13 mouse cellular contexts compared by ENCODE assay signal in the genomic region with DNA sequence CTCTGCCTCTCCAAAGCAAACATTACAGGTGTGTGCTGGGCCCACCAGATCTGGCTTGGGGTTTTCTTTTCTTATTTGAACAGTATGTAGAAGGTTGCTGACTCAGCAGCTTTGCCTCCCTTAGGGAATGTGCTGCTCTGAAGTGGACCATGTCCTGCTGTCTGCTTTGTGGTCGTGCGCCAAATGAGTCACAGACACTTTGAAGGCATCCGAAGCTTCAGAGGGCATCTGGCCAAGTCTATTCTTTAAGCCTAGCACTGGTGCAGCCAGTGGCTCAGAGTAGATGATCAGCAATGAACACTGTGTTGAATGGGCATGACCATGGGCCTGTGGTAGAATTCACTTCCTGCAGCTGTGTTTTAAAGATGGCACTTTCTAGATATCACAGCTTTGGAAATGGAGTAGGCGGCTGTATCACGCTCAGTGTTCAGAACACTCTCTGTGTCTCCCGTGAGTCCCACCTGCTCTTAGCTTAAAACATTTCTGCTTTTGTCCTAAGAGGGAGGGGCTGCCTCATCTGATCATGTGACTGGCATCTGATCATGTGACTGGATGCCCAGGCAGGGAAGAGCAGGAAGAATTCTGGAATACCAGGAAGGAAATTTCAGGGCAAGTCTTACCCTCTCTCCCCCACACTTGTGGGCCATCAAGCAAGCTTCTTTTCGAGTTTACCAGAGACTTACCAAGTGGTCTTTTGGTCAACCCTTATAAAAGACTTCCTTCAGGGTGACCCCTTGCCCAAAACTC. TPM values are rescaled to one million over a fixed set of nuclear protein-coding genes. Genes with fewer than 3 reads are reported as not detected.
DNase-seq lines count a peak whose midpoint lies in the region; TF ChIP-seq lines count a peak whose summit lies in the region.
"Had no signal": no experiment of that assay in that cellular context is flagged by ENCODE, and none has a peak within 500 bp of the region (broad histone marks: within the 10 kb centered on the region; RNA-seq: fewer than 3 reads in every experiment).

No protein-coding gene starts in this region.

- no peaks in the 10 kb centered on the region for H3K4me1 ChIP-seq in forebrain, embryonic 10.5 days

- H3K36me3 ChIP-seq in forebrain, embryonic 10.5 days (replicated peaks): no peaks in the 10 kb centered on the region
- H3K36me3 ChIP-seq: hindbrain, embryonic 12.5 days; kidney, embryonic 15.5 days; limb, embryonic 15.5 days had no signal

- H3K4me3 ChIP-seq in layer of hippocampus, adult 2 months: no peak overlapping the region
- H3K4me3 ChIP-seq in forebrain, embryonic 10.5 days: no peak overlapping the region
- H3K4me3 ChIP-seq: gastrocnemius, adult 2 months; hindbrain, embryonic 12.5 days; kidney, embryonic 15.5 days; limb, embryonic 15.5 days had no signal

- TF ChIP-seq CTCF in layer of hippocampus, adult 2 months (conservative IDR thresholded peaks at IDR 0.05): no peak

- no peak for DNase-seq in layer of hippocampus, adult 2 months (ENCODE audit: low spot score in 2 of 2)
- DNase-seq in layer of hippocampus, adult 9-10 months (ENCODE audit: low spot score): no peak
- DNase-seq in 3134 (ENCODE audit: extremely low read depth, insufficient read length, low spot score) (peak; percentile 48), 3T3-L1 (ENCODE audit: low read depth, low spot score) (peak; percentile 92)
- peak; percentile 40 for DNase-seq in adrenal gland, adult 8-10 months
- DNase-seq in forebrain, embryonic 10.5 days (ENCODE audit: extremely low spot score, low spot score): no peak
- DNase-seq in gastrocnemius, postnatal 25 days: no peak
- DNase-seq: cerebellum, adult 2 months; gastrocnemius, adult 2 months; spleen, adult 18-20 months had no signal

- H3K27ac ChIP-seq in layer of hippocampus, adult 2 months: peak overlapping the region; percentile 14; the same call in 1 of the 2 replicates
- no peak overlapping the region for H3K27ac ChIP-seq in forebrain, embryonic 10.5 days
- H3K27ac ChIP-seq: gastrocnemius, adult 2 months; hindbrain, embryonic 12.5 days had no signal

- H3K27me3 ChIP-seq in forebrain, embryonic 10.5 days (ENCODE audit: poor library complexity, severe bottlenecking): no peaks in the 10 kb centered on the region
- H3K27me3 ChIP-seq: hindbrain, embryonic 12.5 days; kidney, embryonic 15.5 days; limb, embryonic 15.5 days had no signal

- 89% methylated on average over 7 of the region's 7 CpGs for WGBS in forebrain, embryonic 10.5 days

- no peaks in the 10 kb centered on the region for H3K9me3 ChIP-seq in forebrain, embryonic 10.5 days
- H3K9me3 ChIP-seq: hindbrain, embryonic 12.5 days; kidney, embryonic 15.5 days; limb, embryonic 15.5 days had no signal

RNA-seq across cellular contexts. Expression of gene Pik3r4, which starts 54.2 kb away (rescaled TPM):
- 10 to 100 TPM; 46.2 to 48.4 TPM for total RNA-seq in layer of hippocampus, adult 2 months (2021)
- 10 to 100 TPM; 39.9 to 48.7 (median 45.2) TPM for total RNA-seq in adrenal gland, adult 8-10 months (2022)
- 22.7 and 24.2 TPM in 2 replicates for polyA plus RNA-seq in forebrain, embryonic 10.5 days (2016; fragmentation: Nextera tagmentation; extraction: Ambion mirVana)
- 10 to 100 TPM in 1 of 2 experiments, 1 to 10 TPM in 1; 9.6 to 10.2 TPM for total RNA-seq in gastrocnemius, postnatal 25 days (2021)

Comparison
In these comparisons a context has a peak if more than half of its experiments do, and no peak if none do; other contexts are left out.
1. DNase-seq: peak in 3134 (single experiment), 3T3-L1 (single experiment) and adrenal gland, adult 8-10 months (single experiment); none in layer of hippocampus, adult 2 months (0 of 2), layer of hippocampus, adult 9-10 months (single experiment), forebrain, embryonic 10.5 days (single experiment) and gastrocnemius, postnatal 25 days (single experiment).